Mouse (Mus musculus): Measurements from ENCODE around the gene Lmntd1. TPM values are rescaled to one million over a fixed set of nuclear protein-coding genes. Genes with fewer than 3 reads are reported as not detected.

Lmntd1 gene
- polyA plus RNA-seq, 1 experiment from 2014 or later: 0.19 TPM

- no peaks in the 10 kb centered on the region for H3K9me3 ChIP-seq (ENCODE audit: control insufficient read depth, low read depth, low read length)
- H3K9ac ChIP-seq (replicated peaks; ENCODE audit: low read depth, low read length): no peak overlapping the region
- no peak overlapping the region for H3K4me2 ChIP-seq (replicated peaks; ENCODE audit: low read depth, low read length)
- no peaks in the 10 kb centered on the region for H3K36me3 ChIP-seq (ENCODE audit: control insufficient read depth, insufficient read depth, low read length)
- H3K4me1 ChIP-seq (ENCODE audit: control insufficient read depth, insufficient read depth, low read length): no peaks in the 10 kb centered on the region
- no peaks in the 10 kb centered on the region for H3K27me3 ChIP-seq (ENCODE audit: control insufficient read depth, insufficient read depth, low read length)
- no peak overlapping the region for H3K4me3 ChIP-seq (ENCODE audit: low read depth, low read length)
- ATAC-seq (ENCODE audit: insufficient number of reproducible peaks, insufficient read depth, low FRiP score, low read depth): no peak
- 87% methylated on average over 10 of the region's 10 CpGs for WGBS
- no peak overlapping the region for H3K27ac ChIP-seq (ENCODE audit: low read length)
Measured at GRCm38 (mm10) chr6:145320156-145320555, 294.0 kb downstream of the Lmntd1 start.

Other genes with a start within 250 kb of the Lmntd1 start
- gene Tuba3b, start 1.4 kb upstream of the Lmntd1 start, polyA plus RNA-seq (2014; fragmentation: Nextera tagmentation; extraction: Ambion mirVana): not detected in 2 replicates
- gene Rassf8, start 132.4 kb upstream of the Lmntd1 start, polyA plus RNA-seq (2014; fragmentation: Nextera tagmentation; extraction: Ambion mirVana): 10.5 and 11.4 TPM in 2 replicates